Mouse (Mus musculus): ENCODE results near the gene 5330417C22Rik. TPM values are rescaled to one million over a fixed set of nuclear protein-coding genes. Genes with fewer than 3 reads are reported as not detected.

Gene 5330417C22Rik
- total and polyA plus RNA-seq, 2 experiments, result 0.45 to 0.55 TPM

DNA sequence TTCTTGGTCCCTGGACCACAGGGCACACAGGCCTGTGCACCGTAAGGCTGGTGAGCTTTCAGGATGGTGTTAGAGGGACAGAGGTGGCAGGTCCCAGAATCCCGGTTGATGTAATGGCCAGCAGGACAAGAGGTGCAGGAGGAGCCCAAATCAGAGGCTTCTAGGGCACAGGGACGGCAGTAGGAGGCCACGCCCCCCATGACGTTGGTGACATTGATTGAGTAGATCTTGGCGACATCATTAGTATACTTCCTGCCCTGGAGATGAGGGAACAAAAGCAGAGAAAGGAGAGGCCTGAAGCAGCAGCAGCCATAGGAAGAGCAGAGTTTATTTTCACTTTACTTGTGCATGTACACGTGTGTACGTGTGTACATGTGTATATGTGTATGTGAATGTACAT is 68.6 kb downstream of the 5330417C22Rik start:
- DNase-seq (ENCODE audit: extremely low read depth, low read depth, low spot score), result peak; percentile 35
- H3K27me3 ChIP-seq (ENCODE audit: control insufficient read depth, insufficient read depth, low read length), result 0 out of 2 replicates have a peak, but pooled peaks cover 3% of the 10 kb centered on the region
- no peak overlapping the region for H3K27ac ChIP-seq (replicated peaks; ENCODE audit: insufficient read depth, low read depth, low read length)
- H3K9ac ChIP-seq (ENCODE audit: low read depth, low read length), result no peak overlapping the region
- no peak for TF ChIP-seq CTCF (IDR thresholded peaks at IDR 0.05; ENCODE audit: low read depth, low read length)
- no peak for TF ChIP-seq POLR2A (IDR thresholded peaks at IDR 0.05; ENCODE audit: extremely low read depth, insufficient read depth, low read length)
- WGBS, result 53% methylated on average over 8 of the region's 8 CpGs
- no peaks in the 10 kb centered on the region for H3K79me2 ChIP-seq (ENCODE audit: control insufficient read depth, insufficient read depth, low read length)
- H3K36me3 ChIP-seq (ENCODE audit: control insufficient read depth, insufficient read depth, low read length), result no peaks in the 10 kb centered on the region
- H3K4me1 ChIP-seq (ENCODE audit: control insufficient read depth, insufficient read depth, low read length), result no peaks in the 10 kb centered on the region
- no peak overlapping the region for H3K4me3 ChIP-seq (ENCODE audit: insufficient read depth, low read depth, low read length)

DNA sequence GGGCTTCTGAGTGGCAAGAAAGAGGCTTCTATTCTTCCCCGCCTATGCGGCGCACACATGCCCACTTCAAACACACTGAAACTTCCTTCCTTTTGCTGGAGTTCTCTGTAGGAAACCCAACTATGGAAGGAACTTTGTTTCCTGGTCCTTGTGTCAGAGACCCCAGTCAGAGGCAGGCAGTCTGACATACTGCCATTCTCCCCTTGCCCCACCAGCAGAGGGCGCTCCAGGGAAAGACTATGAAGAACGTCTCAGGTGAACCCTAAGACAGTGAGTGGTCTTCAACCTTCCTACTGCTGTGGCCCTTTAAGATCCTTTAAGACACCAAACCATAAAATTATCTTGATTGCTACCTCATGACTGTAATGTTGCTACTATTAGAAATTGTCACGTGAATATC is 69.9 kb downstream of the 5330417C22Rik start:
- no peak overlapping the region for H3K9ac ChIP-seq (ENCODE audit: low read depth, low read length)
- no peaks in the 10 kb centered on the region for H3K79me2 ChIP-seq (ENCODE audit: control insufficient read depth, insufficient read depth, low read length)
- no peak overlapping the region for H3K4me3 ChIP-seq (ENCODE audit: insufficient read depth, low read depth, low read length)
- H3K4me1 ChIP-seq (ENCODE audit: control insufficient read depth, insufficient read depth, low read length), result no peaks in the 10 kb centered on the region
- H3K27ac ChIP-seq (replicated peaks; ENCODE audit: insufficient read depth, low read depth, low read length), result no peak overlapping the region
- H3K27me3 ChIP-seq (ENCODE audit: control insufficient read depth, insufficient read depth, low read length), result no peaks in the 10 kb centered on the region
- H3K36me3 ChIP-seq (ENCODE audit: control insufficient read depth, insufficient read depth, low read length), result no peaks in the 10 kb centered on the region
- WGBS, result 70% methylated on average over 6 of the region's 6 CpGs
- DNase-seq (ENCODE audit: extremely low read depth, low read depth, low spot score), result peak; percentile 39
- TF ChIP-seq POLR2A (IDR thresholded peaks at IDR 0.05; ENCODE audit: extremely low read depth, insufficient read depth, low read length) (no peak), CTCF (IDR thresholded peaks at IDR 0.05; ENCODE audit: low read depth, low read length) (peak; percentile 88)

DNA sequence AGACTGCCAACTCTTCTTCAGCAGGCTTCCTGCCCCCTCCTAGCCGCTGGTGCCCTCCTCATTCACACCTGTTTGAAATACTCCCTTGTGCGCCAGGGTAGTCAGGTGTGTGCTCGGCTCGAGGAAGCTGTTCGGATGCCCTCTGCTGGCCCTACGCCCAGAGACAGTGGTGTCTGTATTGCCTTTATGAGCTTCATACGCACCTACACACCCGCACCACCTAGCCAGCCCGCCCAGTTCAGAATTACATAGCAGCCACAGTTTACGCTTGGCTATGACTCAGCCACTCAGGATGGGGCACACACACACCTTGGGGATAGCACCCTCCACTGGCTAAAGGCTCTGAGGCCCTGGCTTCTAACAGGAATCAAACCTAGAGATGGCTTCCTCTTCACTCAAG is 77.5 kb downstream of the 5330417C22Rik start:
- H3K27me3 ChIP-seq (ENCODE audit: control insufficient read depth, insufficient read depth, low read length), result no peaks in the 10 kb centered on the region
- H3K36me3 ChIP-seq (ENCODE audit: control insufficient read depth, insufficient read depth, low read length), result no peaks in the 10 kb centered on the region
- no peak overlapping the region for H3K27ac ChIP-seq (replicated peaks; ENCODE audit: insufficient read depth, low read depth, low read length)
- H3K79me2 ChIP-seq (ENCODE audit: control insufficient read depth, insufficient read depth, low read length), result no peaks in the 10 kb centered on the region
- no peak for DNase-seq (ENCODE audit: extremely low read depth, low read depth, low spot score)
- no peak overlapping the region for H3K4me3 ChIP-seq (ENCODE audit: insufficient read depth, low read depth, low read length)
- TF ChIP-seq CTCF (IDR thresholded peaks at IDR 0.05; ENCODE audit: low read depth, low read length), result no peak
- TF ChIP-seq POLR2A (IDR thresholded peaks at IDR 0.05; ENCODE audit: extremely low read depth, insufficient read depth, low read length), result no peak
- no peak overlapping the region for H3K9ac ChIP-seq (ENCODE audit: low read depth, low read length)
- WGBS, result 29% methylated on average over 10 of the region's 10 CpGs
- no peaks in the 10 kb centered on the region for H3K4me1 ChIP-seq (ENCODE audit: control insufficient read depth, insufficient read depth, low read length)

DNA sequence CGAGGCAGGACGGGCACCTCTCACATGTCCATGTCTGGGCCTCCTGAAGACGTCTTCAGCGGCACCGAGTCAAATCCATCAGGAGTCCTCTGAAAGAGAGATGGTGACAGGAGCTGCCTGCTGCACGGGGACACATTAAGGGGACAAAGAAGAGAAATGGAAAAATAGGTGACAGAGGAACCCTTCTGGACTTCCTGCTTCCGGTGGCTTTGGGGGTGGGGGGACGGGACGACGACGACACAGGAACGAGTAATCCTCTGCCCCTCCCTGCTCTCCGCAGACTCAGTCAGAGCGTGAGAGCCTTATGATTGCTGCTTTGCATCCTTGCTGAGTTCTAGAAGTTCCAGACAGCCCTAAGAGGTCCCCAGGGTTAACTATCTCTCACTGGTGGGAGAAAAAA is 78.0 kb downstream of the 5330417C22Rik start:
- H3K36me3 ChIP-seq (ENCODE audit: control insufficient read depth, insufficient read depth, low read length), result no peaks in the 10 kb centered on the region
- no peaks in the 10 kb centered on the region for H3K79me2 ChIP-seq (ENCODE audit: control insufficient read depth, insufficient read depth, low read length)
- no peak overlapping the region for H3K27ac ChIP-seq (replicated peaks; ENCODE audit: insufficient read depth, low read depth, low read length)
- TF ChIP-seq CTCF (IDR thresholded peaks at IDR 0.05; ENCODE audit: low read depth, low read length) (no peak), POLR2A (IDR thresholded peaks at IDR 0.05; ENCODE audit: extremely low read depth, insufficient read depth, low read length) (no peak)
- H3K4me1 ChIP-seq (ENCODE audit: control insufficient read depth, insufficient read depth, low read length), result no peaks in the 10 kb centered on the region
- no peak overlapping the region for H3K9ac ChIP-seq (ENCODE audit: low read depth, low read length)
- DNase-seq (ENCODE audit: extremely low read depth, low read depth, low spot score), result no peak
- no peaks in the 10 kb centered on the region for H3K27me3 ChIP-seq (ENCODE audit: control insufficient read depth, insufficient read depth, low read length)
- 63% methylated on average over 14 of the region's 14 CpGs for WGBS
- H3K4me3 ChIP-seq (ENCODE audit: insufficient read depth, low read depth, low read length), result peak overlapping the region; percentile 29; the same call in 1 of the 2 replicates

DNA sequence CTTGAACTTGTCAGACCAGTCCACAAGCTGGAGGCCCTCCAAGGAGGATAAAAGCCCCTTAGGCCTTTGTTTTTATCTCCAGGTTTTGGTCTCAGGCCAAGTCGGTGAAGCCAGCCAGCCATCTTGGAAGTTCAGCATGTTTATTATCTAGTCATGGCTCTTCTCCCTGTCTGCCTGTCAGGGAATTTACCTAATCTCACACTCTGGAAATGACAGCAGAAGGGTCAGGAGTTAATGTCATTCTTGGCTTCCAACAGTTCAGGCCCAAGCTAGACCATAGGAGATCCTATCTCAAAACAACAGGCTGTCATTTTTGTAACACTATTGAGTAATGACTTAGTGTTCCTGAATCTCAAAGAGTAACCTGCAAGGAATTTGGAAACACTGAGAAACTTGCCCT is 82.2 kb downstream of the 5330417C22Rik start:
- no peak for DNase-seq (ENCODE audit: extremely low read depth, low read depth, low spot score)
- no peaks in the 10 kb centered on the region for H3K4me1 ChIP-seq (ENCODE audit: control insufficient read depth, insufficient read depth, low read length)
- H3K36me3 ChIP-seq (ENCODE audit: control insufficient read depth, insufficient read depth, low read length), result no peaks in the 10 kb centered on the region
- no peak overlapping the region for H3K9ac ChIP-seq (ENCODE audit: low read depth, low read length)
- H3K27me3 ChIP-seq (ENCODE audit: control insufficient read depth, insufficient read depth, low read length), result no peaks in the 10 kb centered on the region
- H3K4me3 ChIP-seq (ENCODE audit: insufficient read depth, low read depth, low read length), result no peak overlapping the region
- WGBS, result 78% methylated on average over 1 of the region's 1 CpGs
- H3K27ac ChIP-seq (replicated peaks; ENCODE audit: insufficient read depth, low read depth, low read length), result no peak overlapping the region
- TF ChIP-seq POLR2A (IDR thresholded peaks at IDR 0.05; ENCODE audit: extremely low read depth, insufficient read depth, low read length), result no peak
- no peaks in the 10 kb centered on the region for H3K79me2 ChIP-seq (ENCODE audit: control insufficient read depth, insufficient read depth, low read length)

DNA sequence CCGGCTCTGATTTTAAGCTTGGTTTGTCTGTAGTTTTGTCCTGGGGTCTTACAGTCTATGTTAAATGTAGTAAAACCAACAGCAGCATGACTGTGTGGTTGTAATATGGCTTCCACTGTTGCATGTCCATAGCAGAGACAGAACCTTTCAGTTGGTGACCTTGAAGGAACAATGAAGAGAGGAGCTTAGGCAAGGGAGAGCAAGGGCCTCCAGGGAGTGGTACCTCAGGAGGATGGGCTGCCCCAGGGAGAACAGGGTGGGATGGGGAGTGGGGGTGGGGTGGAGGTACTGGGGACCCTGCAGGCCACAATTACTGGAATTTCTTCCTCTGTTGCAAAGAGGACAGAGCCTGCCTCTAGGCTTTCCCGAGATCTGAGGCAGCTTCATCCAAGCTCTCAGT is 84.4 kb downstream of the 5330417C22Rik start:
- Histone ChIP-seq H3K9ac (ENCODE audit: low read depth, low read length) (no peak overlapping the region), H3K27ac (replicated peaks; ENCODE audit: insufficient read depth, low read depth, low read length) (no peak overlapping the region), H3K36me3 (ENCODE audit: control insufficient read depth, insufficient read depth, low read length) (no peaks in the 10 kb centered on the region), H3K4me3 (ENCODE audit: insufficient read depth, low read depth, low read length) (no peak overlapping the region), H3K4me1 (ENCODE audit: control insufficient read depth, insufficient read depth, low read length) (no peaks in the 10 kb centered on the region), H3K79me2 (ENCODE audit: control insufficient read depth, insufficient read depth, low read length) (no peaks in the 10 kb centered on the region), H3K27me3 (ENCODE audit: control insufficient read depth, insufficient read depth, low read length) (no peaks in the 10 kb centered on the region)
- TF ChIP-seq POLR2A (IDR thresholded peaks at IDR 0.05; ENCODE audit: extremely low read depth, insufficient read depth, low read length), result no peak
- TF ChIP-seq CTCF (IDR thresholded peaks at IDR 0.05; ENCODE audit: low read depth, low read length), result no peak
- 98% methylated on average over 2 of the region's 2 CpGs for WGBS
- no peak for DNase-seq (ENCODE audit: extremely low read depth, low read depth, low spot score)
